Mouse (Mus musculus): ENCODE data around the gene Tmem217. TPM values are rescaled to one million over a fixed set of nuclear protein-coding genes. Genes with fewer than 3 reads are reported as not detected.

Tmem217 gene
- polyA plus RNA-seq (2012; rRNA removed), result not detected in 2 replicates

GRCm38 (mm10) chr17:29552162-29552732 is at the start of gene Tmem217:
Gene Tmem217, minus strand, starts transcription at chr17:29552385.

GRCm38 (mm10) chr17:29549543-29550428 is 2.4 kb downstream of the Tmem217 start, which contains the start of the genes Gm17657 and Tbc1d22b:
Gene Gm17657, minus strand, starts transcription at chr17:29549638.
Gene Tbc1d22b, plus strand, starts transcription at chr17:29549785.

GRCm38 (mm10) chr17:29490713-29491581 is 61.2 kb downstream of the Tmem217 start, which contains the start of gene Pim1:
Gene Pim1, plus strand, starts transcription at chr17:29490753.

Other genes with a start within 250 kb of the Tmem217 start
- gene Pi16, start 234.7 kb downstream of the Tmem217 start, polyA plus RNA-seq (2012; rRNA removed), result 14.7 and 15.9 TPM in 2 replicates
- gene Mtch1, start 204.5 kb downstream of the Tmem217 start, polyA plus RNA-seq (2012; rRNA removed), result 414 and 524 TPM in 2 replicates
- gene Fgd2, start 191.5 kb downstream of the Tmem217 start, polyA plus RNA-seq (2012; rRNA removed), result 24.1 and 33.0 TPM in 2 replicates
- gene Pim1, start 61.6 kb downstream of the Tmem217 start, polyA plus RNA-seq (2012; rRNA removed), result 22.6 and 27.9 TPM in 2 replicates
- gene Gm17657, start 2.7 kb downstream of the Tmem217 start, polyA plus RNA-seq (2012; rRNA removed), result not detected in 2 replicates
- gene Tbc1d22b, start 2.6 kb downstream of the Tmem217 start, polyA plus RNA-seq (2012; rRNA removed), result 21.0 and 22.1 TPM in 2 replicates
- gene Rnf8, start 62.4 kb upstream of the Tmem217 start, polyA plus RNA-seq (2012; rRNA removed), result 23.4 and 26.8 TPM in 2 replicates
- gene Gm28043, start 62.5 kb upstream of the Tmem217 start, polyA plus RNA-seq (2012; rRNA removed), result 0.47 and 0.59 TPM in 2 replicates
- gene Cmtr1, start 108.2 kb upstream of the Tmem217 start, polyA plus RNA-seq (2012; rRNA removed), result 15.9 and 17.6 TPM in 2 replicates
- 5.3 and 5.7 TPM in 2 replicates for gene Ccdc167, start 164.7 kb upstream of the Tmem217 start, polyA plus RNA-seq (2012; rRNA removed)

Data from colon, adult 2 months (tissue).